Mouse (Mus musculus) olfactory bulb, adult 2 months (tissue): ENCODE results near the gene Vapa. TPM values are rescaled to one million over a fixed set of nuclear protein-coding genes. Genes with fewer than 3 reads are reported as not detected.
"Not testable (repeated sequence)": the region's sequence is repeated elsewhere in the genome, so short reads cannot be mapped to it uniquely, and the experiment has no call there.

Experiments used
- H3K27ac ChIP-seq: fragments of 200-500 bp; 2 replicates; pipeline ENCODE4 v1.5.1; 2012; ENCODE audit warnings: low read depth, low read length; ENCODE audit not compliant: insufficient read depth
- H3K4me1 ChIP-seq: fragments of 200-500 bp; 2 replicates; pipeline ENCODE4 v1.6.1; 2012; ENCODE audit warnings: low read length; ENCODE audit not compliant: control insufficient read depth, insufficient read depth
- H3K4me3 ChIP-seq: fragments of 200-500 bp; 2 replicates; pipeline ENCODE4 v1.5.1; 2012; ENCODE audit warnings: mild to moderate bottlenecking, low read depth, low read length, moderate library complexity; ENCODE audit not compliant: insufficient read depth
- CTCF ChIP-seq: fragments of 200-500 bp; IDR thresholded peaks from 2 replicates; pipeline ENCODE4 v1.5.1; 2012; ENCODE audit warnings: low read depth, mild to moderate bottlenecking, low read length, moderate library complexity; ENCODE audit not compliant: insufficient read depth
- POLR2A ChIP-seq: fragments of 200-500 bp; IDR thresholded peaks from 2 replicates; pipeline ENCODE4 v1.6.1; 2012; ENCODE audit warnings: mild to moderate bottlenecking, low read depth, low read length, moderate library complexity; ENCODE audit not compliant: insufficient read depth
- WGBS: fragments of 180-500 bp; shearing (Covaris S2); methylation state at CpG from one replicate; pipeline ENCODE4 v1.1.7; 2018; 5-methylcytosine and 5-hydroxymethylcytosine counted together
- polyA plus RNA-seq: library from polyadenylated mRNA; stranded (reverse); fragments of >200 nt; gene quantifications from 2 replicates; pipeline ENCODE4 v1.2.4, GENCODE M21; 2012; ENCODE audit warnings: low replicate concordance; ENCODE audit not compliant: missing spikeins, insufficient read depth, insufficient read length

Vapa gene
- polyA plus RNA-seq, 1 experiment, result not detected

DNA sequence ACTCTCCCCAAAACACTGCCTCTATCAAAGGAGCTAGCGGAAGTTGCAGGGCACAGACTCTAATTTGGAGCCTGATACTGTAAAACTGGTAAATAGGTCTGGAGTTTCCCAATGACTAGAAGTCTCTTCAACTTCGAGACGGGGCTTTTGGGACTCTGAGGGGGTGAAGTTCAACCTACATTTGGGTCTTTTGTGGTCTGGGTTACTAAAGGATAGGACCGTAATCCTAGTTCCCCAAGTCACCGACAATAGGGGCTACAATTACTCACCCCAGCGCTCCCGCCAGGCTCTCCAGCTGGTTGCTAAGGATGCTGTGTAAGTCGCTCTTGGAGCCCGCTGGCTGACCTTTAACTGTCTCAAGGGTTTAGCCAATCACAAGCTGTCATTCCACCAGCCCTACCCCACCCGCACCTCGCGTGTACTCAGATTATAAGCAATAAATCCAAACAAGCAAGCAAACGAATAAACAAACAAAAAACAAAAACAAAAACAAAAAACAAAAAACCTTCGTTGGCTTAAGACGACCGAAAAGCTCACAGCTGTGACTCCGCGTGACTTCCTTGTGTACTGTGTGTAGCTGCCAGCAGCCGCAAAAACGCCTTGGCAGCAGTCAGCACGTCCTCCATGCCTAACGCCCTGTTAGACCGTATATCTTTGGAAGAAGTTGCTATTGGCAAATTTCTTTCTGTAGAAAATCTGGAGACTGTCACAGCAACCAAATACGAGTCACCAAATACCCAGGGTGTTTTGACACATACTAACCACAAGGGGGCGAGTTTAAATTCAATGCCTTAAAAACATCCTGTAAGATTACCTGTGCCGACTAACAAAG lies 72.7 kb downstream of the Vapa start, which contains the start of gene Tmem232:
Tmem232 (minus strand) TSS at position 342 of the 832 bp plus-strand sequence.
- Histone ChIP-seq H3K4me3 (peak within 1 kb of the TSS; percentile 43), H3K4me1 (no peaks in the 10 kb centered on the region), H3K27ac (no peak within 1 kb of the TSS)
- no peak for TF ChIP-seq POLR2A
- TF ChIP-seq CTCF, result no peak
- WGBS, result 8% methylated on average over 26 of the region's 26 CpGs

DNA sequence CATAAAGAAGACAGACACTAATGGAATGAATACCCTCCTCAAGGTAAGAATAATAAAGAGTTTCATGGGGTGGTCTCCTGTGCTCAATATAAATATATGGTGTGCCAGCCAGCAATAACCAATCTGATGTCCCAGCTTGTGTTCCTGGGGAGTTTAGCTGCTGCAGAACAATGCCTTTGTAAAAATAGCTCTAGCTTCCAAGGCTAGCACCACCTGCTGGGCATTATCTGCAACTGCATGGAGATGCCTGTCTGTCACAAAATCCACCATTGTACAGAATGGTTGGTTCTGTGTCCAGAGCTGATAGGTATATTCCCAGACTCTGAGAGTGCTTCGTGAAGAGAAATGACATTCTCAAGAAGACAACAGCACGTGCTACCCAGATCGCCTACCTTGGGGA lies 77.2 kb downstream of the Vapa start:
- 30% methylated on average over 3 of the region's 3 CpGs for WGBS

DNA sequence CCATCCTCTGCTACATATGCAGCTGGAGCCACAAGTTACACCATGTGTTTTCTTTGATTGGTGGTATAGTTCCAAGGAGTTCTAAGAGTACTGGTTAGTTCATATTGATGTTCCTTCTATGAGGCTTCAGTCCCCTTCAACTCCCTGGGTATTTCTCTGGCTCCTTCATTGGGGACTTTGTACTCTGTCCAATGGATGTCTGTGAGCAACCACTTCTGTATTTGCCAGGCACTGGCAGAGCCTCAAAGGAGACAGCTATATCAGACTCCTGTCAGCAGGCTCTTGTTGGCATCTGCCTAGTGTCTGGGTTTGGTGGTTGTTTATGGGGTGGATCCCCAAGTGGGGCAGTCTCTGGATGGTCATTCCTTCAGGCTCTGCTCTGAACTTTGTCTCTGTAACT lies 81.0 kb downstream of the Vapa start:
- H3K4me1 ChIP-seq, H3K27ac ChIP-seq, H3K4me3 ChIP-seq: not testable (repeated sequence)

More for the DNA sequence above, 77.2 kb downstream of the Vapa start:
- Histone ChIP-seq H3K4me3 (no peak overlapping the region), H3K27ac (no peak overlapping the region), H3K4me1 (no peaks in the 10 kb centered on the region)
- TF ChIP-seq CTCF (no peak), POLR2A (no peak)

Other genes starting within 250 kb of the Vapa start
- not detected in 2 replicates for gene Tmem232, start 72.8 kb downstream of the Vapa start, polyA plus RNA-seq
- gene Txndc2, start 28.6 kb upstream of the Vapa start, polyA plus RNA-seq, result not detected in 2 replicates
- gene Rab31, start 159.2 kb upstream of the Vapa start, polyA plus RNA-seq, result not detected in 2 replicates
- not detected in 2 replicates for gene Ppp4r1, start 169.0 kb upstream of the Vapa start, polyA plus RNA-seq